In genomic region chr2:24975704-24976297, GRCm38 (mm10) we compare ENCODE assay signal across 7 mouse cellular contexts. TPM values are rescaled to one million over a fixed set of nuclear protein-coding genes. Genes with fewer than 3 reads are reported as not detected.
DNase-seq lines count a peak whose midpoint lies in the region; ATAC-seq lines count a peak whose summit lies in the region.

Gene Pnpla7, plus strand, starts transcription at chr2:24976033.

- no peaks in the 10 kb centered on the region for H3K9me3 ChIP-seq in embryonic facial prominence, embryonic 11.5 days (replicated peaks; ENCODE audit: control insufficient read depth, low read length)
- H3K9me3 ChIP-seq in midbrain, embryonic 11.5 days (ENCODE audit: control insufficient read depth, low read length), result no peaks in the 10 kb centered on the region

- no peak; the same call in none of the 2 replicates for ATAC-seq in embryonic facial prominence, embryonic 11.5 days (replicated peaks; ENCODE audit: insufficient number of reproducible peaks, low FRiP score, low TSS enrichment, low read depth)
- peak; percentile 66 for ATAC-seq in granulocyte monocyte progenitor cell, adult 5-6 weeks (replicated peaks; ENCODE audit: poor library complexity, severe bottlenecking)
- ATAC-seq in midbrain, embryonic 11.5 days (ENCODE audit: low FRiP score), result peak; percentile 57

- H3K4me2 ChIP-seq in embryonic facial prominence, embryonic 11.5 days (ENCODE audit: low read depth, low read length), result peak within 1 kb of the TSS; percentile 80
- H3K4me2 ChIP-seq in midbrain, embryonic 11.5 days, result peak within 1 kb of the TSS; percentile 81

- under 1% methylated on average over 16 of the region's 16 CpGs for WGBS in embryonic facial prominence, embryonic 11.5 days
- WGBS in midbrain, embryonic 11.5 days, result 2% methylated on average over 16 of the region's 16 CpGs

- H3K9ac ChIP-seq in embryonic facial prominence, embryonic 11.5 days (replicated peaks; ENCODE audit: low read length), result peak within 1 kb of the TSS; percentile 69
- peak within 1 kb of the TSS; percentile 83 for H3K9ac ChIP-seq in midbrain, embryonic 11.5 days (ENCODE audit: low read length)

- no peaks in the 10 kb centered on the region; the same call in 1 of the 2 replicates for H3K36me3 ChIP-seq in embryonic facial prominence, embryonic 11.5 days (replicated peaks; ENCODE audit: control insufficient read depth, insufficient read depth, low read depth, low read length)
- no peaks in the 10 kb centered on the region for H3K36me3 ChIP-seq in midbrain, embryonic 11.5 days (ENCODE audit: control insufficient read depth, insufficient read depth, low read length)

- peak within 1 kb of the TSS; percentile 71 for H3K27ac ChIP-seq in embryonic facial prominence, embryonic 11.5 days (replicated peaks; ENCODE audit: low read depth, low read length)
- H3K27ac ChIP-seq in midbrain, embryonic 11.5 days (ENCODE audit: low read depth, low read length), result peak within 1 kb of the TSS; percentile 73

- intact Hi-C loops in left cerebral cortex, postnatal 4 days (cut with DNase I), result no loop called here

- H3K4me3 ChIP-seq in embryonic facial prominence, embryonic 11.5 days (ENCODE audit: low read depth, low read length), result peak within 1 kb of the TSS; percentile 83
- peak within 1 kb of the TSS; percentile 78 for H3K4me3 ChIP-seq in midbrain, embryonic 11.5 days (ENCODE audit: low read depth, low read length)

- H3K4me1 ChIP-seq in embryonic facial prominence, embryonic 11.5 days (ENCODE audit: control insufficient read depth, insufficient read depth, low read length), result no peaks in the 10 kb centered on the region; the same call in 1 of the 2 replicates
- H3K4me1 ChIP-seq in midbrain, embryonic 11.5 days (ENCODE audit: control insufficient read depth, insufficient read depth, low read length), result peaks cover 12% of the 10 kb centered on the region

- DNase-seq in adrenal gland, postnatal 14 days, result peak; percentile 92
- DNase-seq in embryonic facial prominence, embryonic 11.5 days (ENCODE audit: low spot score), result peak; percentile 75
- peak; percentile 86 for DNase-seq in kidney, adult 11 months
- peak; percentile 71 for DNase-seq in left cerebral cortex, postnatal 4 days
- DNase-seq in midbrain, embryonic 11.5 days (ENCODE audit: low spot score, missing footprints), result peak; percentile 93
- peak; percentile 91 for DNase-seq in skeletal muscle tissue, adult 2 months (ENCODE audit: low read depth, low spot score)

- H3K27me3 ChIP-seq in embryonic facial prominence, embryonic 11.5 days (ENCODE audit: control insufficient read depth, insufficient read depth, low read length), result no peaks in the 10 kb centered on the region
- H3K27me3 ChIP-seq in midbrain, embryonic 11.5 days (ENCODE audit: control insufficient read depth, insufficient read depth, low read length), result no peaks in the 10 kb centered on the region

RNA-seq across cellular contexts. Expression of gene Pnpla7, which starts in this region (rescaled TPM):
- total RNA-seq in adrenal gland, postnatal 14 days (2021), result 34.2 and 38.3 TPM in 2 replicates
- 4.7 and 6.2 TPM in 2 replicates for polyA plus RNA-seq in embryonic facial prominence, embryonic 11.5 days (2014; fragmentation: Nextera tagmentation; extraction: Ambion mirVana)
- total RNA-seq in granulocyte monocyte progenitor cell, adult 5-6 weeks (2014; fragmentation: Nextera tagmentation), result 42.6 and 54.4 TPM in 2 replicates
- 30.4 and 40.5 TPM in 2 replicates for total RNA-seq in granulocyte monocyte progenitor cell, adult 5-6 weeks (2017)
- 1 to 10 TPM; 7.0 to 8.4 TPM for total RNA-seq in left cerebral cortex, postnatal 4 days (2021)
- 3.1 and 4.5 TPM in 2 replicates for polyA plus RNA-seq in midbrain, embryonic 11.5 days (2014; fragmentation: Nextera tagmentation; extraction: Ambion mirVana)
